Mouse (Mus musculus) hindbrain, embryonic 14.5 days (tissue): Measurements from ENCODE around the gene Prpf4b. TPM values are rescaled to one million over a fixed set of nuclear protein-coding genes. Genes with fewer than 3 reads are reported as not detected.
"Not testable (repeated sequence)": the region's sequence is repeated elsewhere in the genome, so short reads cannot be mapped to it uniquely, and the experiment has no call there.

Experiments used
- ATAC-seq: fragments of 200-750 bp; cut with Nextera tagmentation; 2 replicates; pipeline ENCODE4 v1.8.0; 2017; ENCODE audit warnings: moderate number of reproducible peaks, mild to moderate bottlenecking, moderate TSS enrichment, moderate library complexity; ENCODE audit not compliant: low FRiP score
- DNase-seq: peaks from one replicate; pipeline ENCODE4 v3.0.0-alpha.2; 2015; ENCODE audit warnings: low spot score
- H3K27ac ChIP-seq: fragments of 300-500 bp; sonication (generic); 2 replicates; pipeline ENCODE4 v1.5.1; 2014; ENCODE audit warnings: mild to moderate bottlenecking, moderate library complexity
- H3K27me3 ChIP-seq: fragments of 300-500 bp; sonication (generic); 2 replicates; pipeline ENCODE4 v1.6.1; 2014; ENCODE audit warnings: mild to moderate bottlenecking, low read length, mixed read lengths; ENCODE audit not compliant: control insufficient read depth, insufficient read depth
- H3K36me3 ChIP-seq: fragments of 300-500 bp; sonication (generic); replicated peaks from 2 replicates; pipeline ENCODE4 v1.6.1; 2014; ENCODE audit not compliant: control insufficient read depth, insufficient read depth
- H3K4me1 ChIP-seq: fragments of 300-500 bp; sonication (generic); replicated peaks from 2 replicates; pipeline ENCODE4 v1.6.1; 2014; ENCODE audit warnings: antibody characterized with exemption, low read length, mixed read lengths; ENCODE audit not compliant: control insufficient read depth, insufficient read depth
- H3K4me2 ChIP-seq: fragments of 300-500 bp; sonication (generic); replicated peaks from 2 replicates; pipeline ENCODE4 v1.6.1; 2014; ENCODE audit warnings: mild to moderate bottlenecking, moderate library complexity
- H3K4me3 ChIP-seq: fragments of 300-500 bp; sonication (generic); replicated peaks from 2 replicates; pipeline ENCODE4 v1.5.1; 2014; ENCODE audit warnings: mild to moderate bottlenecking, low read length
- H3K9ac ChIP-seq: fragments of 300-500 bp; sonication (generic); 2 replicates; pipeline ENCODE4 v1.6.1; 2014
- H3K9me3 ChIP-seq: fragments of 300-500 bp; sonication (generic); 2 replicates; pipeline ENCODE4 v1.6.1; 2016; ENCODE audit warnings: low read length; ENCODE audit not compliant: control insufficient read depth
- WGBS: fragments of 180-500 bp; shearing (Covaris S2); extraction: QIAGEN DNeasy Blood & Tissue Kit; methylation state at CpG from one replicate; pipeline ENCODE4 v1.1.7; 2014; 5-methylcytosine and 5-hydroxymethylcytosine counted together
- polyA plus RNA-seq: library from polyadenylated mRNA; unstranded; fragments of >200 nt; fragmentation: Nextera tagmentation; extraction: Ambion mirVana; gene quantifications from 2 replicates; pipeline ENCODE4 v1.2.1, GENCODE M21; 2014

Prpf4b gene
- polyA plus RNA-seq, 1 experiment from 2014 or later, result 65.1 TPM

GRCm38 (mm10) chr13:34916520-34917167 is 41.5 kb downstream of the Prpf4b start:
- H3K27me3 ChIP-seq, result no peaks in the 10 kb centered on the region
- peak overlapping the region; percentile 50 for H3K4me2 ChIP-seq
- H3K9me3 ChIP-seq, result no peaks in the 10 kb centered on the region
- peak; percentile 46; the same call in 1 of the 2 replicates for ATAC-seq
- H3K4me3 ChIP-seq, result peak overlapping the region; percentile 23
- WGBS, result 28% methylated on average over 37 of the region's 37 CpGs
- peaks cover 6% of the 10 kb centered on the region; the same call in 1 of the 2 replicates for H3K4me1 ChIP-seq
- peak overlapping the region; percentile 29; the same call in 1 of the 2 replicates for H3K9ac ChIP-seq
- H3K36me3 ChIP-seq, result no peaks in the 10 kb centered on the region
- H3K27ac ChIP-seq, result no peak overlapping the region
- DNase-seq, result no peak

- H3K4me3 ChIP-seq, result no peak within 1 kb of the TSS
- no peaks in the 10 kb centered on the region for H3K4me1 ChIP-seq
- no peak within 1 kb of the TSS for H3K27ac ChIP-seq
- H3K9ac ChIP-seq, result no peak within 1 kb of the TSS
- H3K4me2 ChIP-seq, result no peak within 1 kb of the TSS
- 85% methylated on average over 4 of the region's 4 CpGs for WGBS
- ATAC-seq (no peak), DNase-seq (no peak)
- H3K36me3 ChIP-seq, result no peaks in the 10 kb centered on the region
- no peaks in the 10 kb centered on the region for H3K27me3 ChIP-seq
- no peaks in the 10 kb centered on the region for H3K9me3 ChIP-seq
Observed at GRCm38 (mm10) chr13:34924210-34924609, 49.1 kb downstream of the Prpf4b start, which contains the start of the genes Fam217a and 4933417A18Rik. Gene Fam217a (minus strand): TSS chr13:34924310. Gene 4933417A18Rik (plus strand): TSS chr13:34924409.

- H3K36me3 ChIP-seq, result no peaks in the 10 kb centered on the region
- no peak overlapping the region for H3K27ac ChIP-seq
- H3K9ac ChIP-seq, result no peak overlapping the region
- H3K27me3 ChIP-seq, result no peaks in the 10 kb centered on the region
- H3K4me2 ChIP-seq, result no peak overlapping the region
- 71% methylated on average over 10 of the region's 10 CpGs for WGBS
- no peak for DNase-seq
- no peak overlapping the region for H3K4me3 ChIP-seq
- no peak for ATAC-seq
- H3K4me1 ChIP-seq, result no peaks in the 10 kb centered on the region
- H3K9me3 ChIP-seq, result no peaks in the 10 kb centered on the region
Observed at GRCm38 (mm10) chr13:34934931-34935644, 60.0 kb downstream of the Prpf4b start.

GRCm38 (mm10) chr13:34942370-34942769 is 67.3 kb downstream of the Prpf4b start:
- ATAC-seq, result no peak
- Histone ChIP-seq H3K36me3 (no peaks in the 10 kb centered on the region), H3K27ac (no peak overlapping the region), H3K9ac (no peak overlapping the region), H3K9me3 (no peaks in the 10 kb centered on the region), H3K4me1 (no peaks in the 10 kb centered on the region), H3K4me3 (no peak overlapping the region), H3K4me2 (no peak overlapping the region), H3K27me3 (no peaks in the 10 kb centered on the region)
- DNase-seq, result no peak

- not testable (repeated sequence) for H3K4me2 ChIP-seq, H3K36me3 ChIP-seq, H3K9me3 ChIP-seq, H3K9ac ChIP-seq, ATAC-seq, H3K4me1 ChIP-seq, H3K4me3 ChIP-seq, H3K27me3 ChIP-seq, DNase-seq, H3K27ac ChIP-seq
- WGBS, result 100% methylated on average over 2 of the region's 2 CpGs
Observed at GRCm38 (mm10) chr13:34951437-34951836, 76.3 kb downstream of the Prpf4b start.

Other genes starting within 250 kb of the Prpf4b start
- 10.4 and 13.2 TPM in 2 replicates for gene Pxdc1, start 221.8 kb upstream of the Prpf4b start, polyA plus RNA-seq
- not detected in 2 replicates for gene Fam50b, start 140.5 kb upstream of the Prpf4b start, polyA plus RNA-seq
- 0.67 and 1.4 TPM in 2 replicates for gene Fam217a, start 49.0 kb downstream of the Prpf4b start, polyA plus RNA-seq
- not detected in 2 replicates for gene 4933417A18Rik, start 49.1 kb downstream of the Prpf4b start, polyA plus RNA-seq
- 0.86 and 1.1 TPM in 2 replicates for gene Eci3, start 88.5 kb downstream of the Prpf4b start, polyA plus RNA-seq
- 114 and 116 TPM in 2 replicates for gene Eci2, start 151.8 kb downstream of the Prpf4b start, polyA plus RNA-seq